Mouse (Mus musculus): ENCODE results near the gene Senp7. TPM values are rescaled to one million over a fixed set of nuclear protein-coding genes. Genes with fewer than 3 reads are reported as not detected.
A peak's percentile ranks its signal among the peaks of the same experiment; 100 is the strongest.
"Not testable (repeated sequence)": the region's sequence is repeated elsewhere in the genome, so short reads cannot be mapped to it uniquely, and the experiment has no call there.

Gene Senp7
- 10 to 100 TPM; 18.8 to 29.1 TPM for total RNA-seq (2021)
- long read RNA-seq, experiment 1, partial matches to known transcripts: 1 of 6 reads
- long read RNA-seq, experiment 1, other reads (novel, unspliced or antisense): 2 of 6 reads
- long read RNA-seq, experiment 2, partial matches to known transcripts: 0 of 5 reads
- long read RNA-seq, experiment 2, other reads (novel, unspliced or antisense): 2 of 5 reads

GRCm38 (mm10) chr16:56048038-56048437 is at the start of gene Senp7:
Gene Senp7, plus strand, starts transcription at chr16:56048338.
- not testable (repeated sequence) for DNase-seq

GRCm38 (mm10) chr16:56006798-56007197 is 41.3 kb upstream of the Senp7 start:
- DNase-seq: no peak

- DNase-seq: no peak
Observed at GRCm38 (mm10) chr16:56008862-56009261, 39.3 kb upstream of the Senp7 start.

GRCm38 (mm10) chr16:56012789-56013743 is 35.1 kb upstream of the Senp7 start:
- DNase-seq: no peak

DNA sequence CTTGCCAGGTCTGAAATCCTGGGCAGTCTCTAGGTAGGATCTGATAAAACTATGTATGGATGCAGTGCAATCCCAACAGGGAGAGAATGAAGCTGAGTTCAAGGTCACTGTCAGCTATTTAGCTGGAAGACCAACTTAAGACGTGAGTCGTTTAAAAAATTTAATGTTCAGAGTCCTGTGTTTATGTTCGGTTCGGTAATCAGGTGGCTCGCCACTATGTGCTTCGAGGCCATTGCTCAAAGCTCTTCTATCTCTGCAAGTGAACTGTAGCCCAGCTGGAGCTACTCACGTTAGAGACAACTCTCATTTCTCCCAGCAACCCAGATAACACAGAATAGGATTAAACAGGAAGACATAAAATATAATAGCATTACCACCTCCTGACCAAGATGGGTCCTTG is 34.1 kb upstream of the Senp7 start:
- DNase-seq: no peak

GRCm38 (mm10) chr16:56019660-56020059 is 28.5 kb upstream of the Senp7 start:
- DNase-seq: no peak

- no peak for DNase-seq
Observed at GRCm38 (mm10) chr16:56027854-56028629, 20.1 kb upstream of the Senp7 start.

DNA sequence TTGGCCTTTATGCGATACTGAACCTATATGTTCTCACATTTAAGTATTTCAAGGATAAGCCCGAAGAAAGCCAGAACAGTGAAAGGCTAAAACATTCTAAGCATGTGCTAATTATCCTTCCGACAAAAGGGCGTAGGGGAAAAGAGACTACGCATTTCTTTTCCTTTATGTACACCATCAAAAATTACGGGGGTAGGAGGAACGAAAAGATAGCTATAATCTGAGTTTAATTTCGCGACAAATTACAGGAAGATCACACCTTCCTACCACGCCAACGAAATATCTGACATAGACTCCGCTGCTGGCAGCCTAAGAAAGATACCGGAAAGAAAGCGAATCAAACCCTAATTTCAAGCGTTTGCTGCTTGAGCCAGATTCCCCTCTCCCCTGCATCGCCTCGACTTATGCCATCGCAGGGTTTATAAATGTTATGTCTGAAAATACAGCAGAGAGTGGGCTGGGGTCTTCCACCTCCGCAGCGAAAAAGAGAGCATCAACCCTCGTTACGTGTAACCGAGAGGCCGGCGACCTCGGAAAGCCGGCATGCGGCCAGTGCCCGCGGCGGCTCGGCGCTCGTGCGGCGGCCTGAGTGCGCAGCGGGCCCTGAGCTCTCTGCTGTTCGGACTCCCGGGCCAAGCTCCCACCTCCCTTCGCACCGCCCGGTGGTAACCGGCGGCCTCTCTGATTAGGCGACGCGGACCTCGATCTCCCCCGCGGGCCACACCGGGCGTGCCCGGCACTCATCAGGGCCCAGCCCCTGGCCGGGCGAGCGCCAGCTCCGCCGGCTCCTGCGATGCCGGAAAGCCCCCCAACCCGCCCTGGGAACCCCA is 19.2 kb upstream of the Senp7 start:
- DNase-seq: peak; percentile 78

DNA sequence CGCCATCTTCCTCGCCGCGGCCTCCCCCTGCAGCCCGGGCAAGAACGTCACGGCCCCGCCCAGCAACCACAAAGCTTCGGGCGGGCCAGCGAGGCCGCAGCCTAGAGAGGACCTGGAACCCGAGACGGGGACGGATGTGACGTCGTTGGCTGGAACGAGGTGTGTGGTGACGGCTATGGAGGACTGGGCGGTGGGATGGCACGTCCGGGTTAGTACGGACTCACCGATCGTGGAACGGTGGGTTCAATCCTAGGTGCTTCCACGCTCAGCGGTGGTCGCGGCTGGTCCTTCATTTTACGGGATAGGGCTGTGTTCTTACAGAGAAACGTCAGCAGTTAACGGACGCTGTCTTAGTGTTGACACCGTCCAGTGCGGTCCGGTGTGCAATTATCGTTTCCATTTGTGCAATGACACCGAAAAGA is 18.5 kb upstream of the Senp7 start, which contains the start of gene Pcnp:
TSS of gene Pcnp (minus strand) at position 79 of the 422 bp plus-strand sequence.
- DNase-seq: peak; percentile 98

- no peak for DNase-seq
Observed at GRCm38 (mm10) chr16:56034566-56034965, 13.6 kb upstream of the Senp7 start.

- no peak for DNase-seq
Observed at GRCm38 (mm10) chr16:56036501-56036900, 11.6 kb upstream of the Senp7 start.

GRCm38 (mm10) chr16:56037138-56038010 is 10.8 kb upstream of the Senp7 start, which contains the start of gene Trmt10c:
Gene Trmt10c, minus strand, starts transcription at chr16:56037819.
- DNase-seq: peak; percentile 98

GRCm38 (mm10) chr16:56038090-56038489 is 10.0 kb upstream of the Senp7 start:
- DNase-seq: no peak

- DNase-seq: no peak
Observed at GRCm38 (mm10) chr16:56055911-56056310, 7.8 kb downstream of the Senp7 start.

DNA sequence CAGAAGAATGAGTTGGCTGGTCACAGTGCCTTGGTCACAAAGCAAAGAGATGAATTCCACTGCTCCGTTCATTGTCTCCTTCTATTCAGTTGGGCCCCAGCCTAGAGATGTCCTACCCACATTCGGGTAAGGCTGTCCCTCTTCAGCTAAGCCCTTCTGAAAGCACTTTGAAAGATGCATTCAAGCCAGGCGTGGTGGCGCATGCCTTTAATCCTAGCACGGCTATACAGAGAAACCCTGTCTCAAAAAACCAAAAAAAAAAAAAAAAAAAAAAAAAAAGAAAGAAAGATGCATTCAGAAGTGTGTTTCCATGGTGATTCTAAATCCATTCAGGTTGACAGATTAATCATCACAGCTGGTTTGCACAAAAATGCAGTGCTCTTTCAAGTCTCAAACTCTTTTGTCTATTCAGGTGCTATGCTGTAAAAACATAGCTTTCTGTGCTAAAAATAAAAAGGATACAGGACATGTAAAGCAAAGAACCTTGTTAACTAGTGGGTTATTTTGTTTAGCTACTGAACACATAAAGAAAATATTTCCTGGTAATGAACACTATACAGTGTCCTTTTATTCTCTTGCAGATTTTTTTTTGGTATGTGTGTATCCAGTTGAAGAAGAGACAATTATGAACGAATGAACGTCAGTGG is 8.9 kb downstream of the Senp7 start:
- DNase-seq: no peak

GRCm38 (mm10) chr16:56058151-56058550 is 10.0 kb downstream of the Senp7 start:
- no peak for DNase-seq

DNA sequence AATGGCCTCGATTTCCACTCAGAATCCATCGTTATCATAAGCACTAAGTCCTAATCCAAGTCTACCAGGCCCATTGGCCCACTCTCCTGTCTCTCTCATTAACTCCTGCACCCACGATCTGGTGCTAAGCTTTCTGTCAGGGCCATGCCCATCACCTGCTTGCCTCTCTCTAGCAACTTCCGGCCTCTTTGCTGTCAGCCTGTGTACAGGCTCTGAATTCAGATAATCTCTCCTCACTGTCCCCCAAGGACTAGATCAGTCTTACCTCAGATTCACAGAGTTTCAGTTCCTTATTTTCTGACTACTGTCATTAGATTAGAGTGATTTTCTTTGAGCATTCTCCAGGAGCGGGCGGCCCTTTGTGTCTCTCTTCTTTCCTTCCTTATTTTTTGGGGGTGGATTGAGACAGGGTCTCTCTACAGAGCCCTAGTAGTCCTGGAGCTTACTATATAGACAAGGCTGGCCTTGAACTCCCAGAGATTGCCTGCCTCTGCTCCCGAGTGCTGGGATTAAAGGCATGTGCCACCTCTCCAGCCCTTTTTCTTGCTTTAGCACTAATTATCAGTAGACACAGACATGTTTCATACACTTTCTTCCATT is 14.0 kb downstream of the Senp7 start:
- no peak for DNase-seq

GRCm38 (mm10) chr16:56062981-56063380 is 14.8 kb downstream of the Senp7 start:
- DNase-seq: no peak

- peak; percentile 63 for DNase-seq
Observed at GRCm38 (mm10) chr16:56064334-56064990, 16.3 kb downstream of the Senp7 start.

Data from adrenal gland, postnatal 10 days (tissue).